Mouse (Mus musculus): ENCODE results near the gene Rnf149. TPM values are rescaled to one million over a fixed set of nuclear protein-coding genes. Genes with fewer than 3 reads are reported as not detected.

Rnf149 gene
- 7.2 TPM for polyA plus RNA-seq (2017; shearing (Covaris generic))

DNA sequence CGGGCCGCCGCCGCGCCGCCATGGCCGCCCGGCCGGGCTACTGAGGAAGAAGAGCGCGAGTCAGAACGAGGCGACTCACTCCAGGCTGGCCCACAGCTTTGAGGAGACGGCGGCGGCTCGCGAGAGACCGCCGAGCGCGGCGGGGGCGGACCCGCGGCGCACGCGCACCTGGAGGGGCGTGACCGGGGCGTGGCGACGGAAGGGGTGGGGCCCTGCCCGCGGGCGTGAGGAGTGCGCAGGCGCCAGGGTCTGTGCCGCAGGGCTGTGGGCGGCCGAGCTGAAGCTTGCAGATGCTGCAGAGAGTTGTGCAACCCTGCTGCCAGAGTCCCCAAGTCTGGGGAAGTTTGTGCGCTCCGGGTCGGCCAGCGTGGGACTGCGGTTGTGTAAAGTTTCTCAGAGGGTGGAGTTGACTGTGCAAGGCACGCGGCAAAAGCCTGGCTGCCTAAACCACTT is at the start of gene Rnf149:
Rnf149 (minus strand) TSS at position 153 of the 453 bp plus-strand sequence.

DNA sequence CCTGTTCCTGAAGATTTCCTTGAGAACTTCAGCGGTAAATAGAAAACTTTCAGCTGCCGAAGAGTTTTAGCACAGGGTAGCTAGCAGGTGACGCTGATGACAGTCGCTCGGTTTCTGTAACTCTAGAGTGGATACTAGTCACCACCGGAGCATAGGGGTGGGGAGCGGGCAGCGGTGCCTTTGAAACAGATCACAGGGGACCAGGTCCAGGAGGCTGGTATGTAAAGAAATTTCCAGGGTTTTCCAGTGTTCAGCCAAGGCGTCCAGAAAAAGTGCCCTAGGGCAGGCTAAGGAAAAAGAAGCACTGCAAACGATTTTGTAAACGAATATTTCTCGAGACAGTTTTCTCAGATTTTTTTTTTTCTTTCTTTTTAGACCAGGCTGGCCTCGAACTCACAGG is 42.4 kb downstream of the Rnf149 start, which contains the start of gene Cnot11:
Cnot11 (plus strand) TSS at position 162 of the 400 bp plus-strand sequence.

Other genes with a start within 250 kb of the Rnf149 start
- 490 TPM for gene Rpl31, start 209.6 kb downstream of the Rnf149 start, polyA plus RNA-seq (2017; shearing (Covaris generic))
- 1.2 TPM for gene Tbc1d8, start 98.7 kb downstream of the Rnf149 start, polyA plus RNA-seq (2017; shearing (Covaris generic))
- 3.9 TPM for gene Cnot11, start 42.4 kb downstream of the Rnf149 start, polyA plus RNA-seq (2017; shearing (Covaris generic))
- gene Creg2, start 74.1 kb upstream of the Rnf149 start, polyA plus RNA-seq (2017; shearing (Covaris generic)), result not detected
- not detected for gene Rfx8, start 143.6 kb upstream of the Rnf149 start, polyA plus RNA-seq (2017; shearing (Covaris generic))
- not detected for gene Gm3646, start 227.9 kb upstream of the Rnf149 start, polyA plus RNA-seq (2017; shearing (Covaris generic))

Measured in CD4-positive, CD25-positive, alpha-beta regulatory T cell, adult 9 weeks (primary cell).